Mouse (Mus musculus) gastrocnemius, postnatal 14 days (tissue): ENCODE measurements around the gene Cst12. TPM values are rescaled to one million over a fixed set of nuclear protein-coding genes. Genes with fewer than 3 reads are reported as not detected.

ENCODE experiments used
- total RNA-seq, 2 experiments: library from RNA; stranded (reverse); gene quantifications; 2 replicates each; pipeline ENCODE4 v1.2.3; 2021

Gene Cst12
- total RNA-seq, 2 experiments from 2014 or later: not detected

Other genes with a start within 250 kb of the Cst12 start
- gene Nxt1, start 116.8 kb upstream of the Cst12 start, total RNA-seq: 1 to 10 TPM; 4.7 to 5.3 TPM
- gene Gzf1, start 108.3 kb upstream of the Cst12 start, total RNA-seq: 10 to 100 TPM; 13.4 to 13.9 TPM
- 1 to 10 TPM; 3.3 to 4.1 TPM for gene Napb, start 56.9 kb upstream of the Cst12 start, total RNA-seq
- not detected for gene Cstl1, start 39.0 kb upstream of the Cst12 start, total RNA-seq
- gene Cst11, start 17.9 kb upstream of the Cst12 start, total RNA-seq: not detected
- gene 8030411F24Rik, start 7.4 kb upstream of the Cst12 start, total RNA-seq: not detected
- not detected for gene Cst8, start 9.4 kb downstream of the Cst12 start, total RNA-seq
- not detected for gene Cst13, start 30.7 kb downstream of the Cst12 start, total RNA-seq
- not detected for gene Cst9, start 45.8 kb downstream of the Cst12 start, total RNA-seq
- 1 to 10 TPM in 1 of 2 experiments, under 1 TPM in 1; 0.53 to 1.5 TPM for gene 9230104L09Rik, start 75.7 kb downstream of the Cst12 start, total RNA-seq
- gene Cst3, start 86.3 kb downstream of the Cst12 start, total RNA-seq: 100 to 1,000 TPM; 488 to 506 TPM
- not detected for gene Gm1330, start 213.9 kb downstream of the Cst12 start, total RNA-seq
- not detected for gene Gm10750, start 227.9 kb downstream of the Cst12 start, total RNA-seq